Mouse (Mus musculus) embryonic fibroblast, embryonic 13.5 days (primary cell): ENCODE measurements around the gene Krtap11-1.

Experiments
- CTCF ChIP-seq: IDR thresholded peaks from 2 replicates; pipeline ENCODE4 v1.5.1; 2011; ENCODE audit warnings: mild to moderate bottlenecking, control low read depth, low read length, moderate library complexity, borderline replicate concordance; ENCODE audit not compliant: insufficient read depth
- POLR2A ChIP-seq: IDR thresholded peaks from 2 replicates; pipeline ENCODE4 v1.6.1; 2011; ENCODE audit warnings: low read depth, mild to moderate bottlenecking, control low read depth, low read length, moderate library complexity

- no peak for TF ChIP-seq CTCF
- no peak for TF ChIP-seq POLR2A
Measured at GRCm38 (mm10) chr16:89529846-89530245, 41.1 kb downstream of the Krtap11-1 start.
